Mouse (Mus musculus): Measurements from ENCODE around the gene Gpr45.

The Gpr45 gene

GRCm38 (mm10) chr1:43047811-43048210 is 95.1 kb downstream of the Gpr45 start:
- DNase-seq = no peak

- peak; percentile 32 for DNase-seq
Observed at GRCm38 (mm10) chr1:43051903-43052302, 99.2 kb downstream of the Gpr45 start.

- peak; percentile 85 for DNase-seq
Observed at GRCm38 (mm10) chr1:43065615-43066310, 113.1 kb downstream of the Gpr45 start.

- DNase-seq = peak; percentile 54
Observed at GRCm38 (mm10) chr1:43066573-43066972, 113.9 kb downstream of the Gpr45 start.

GRCm38 (mm10) chr1:43067551-43067950 is 114.9 kb downstream of the Gpr45 start:
- DNase-seq = no peak

- peak; percentile 68 for DNase-seq
Observed at GRCm38 (mm10) chr1:43070726-43071125, 118.1 kb downstream of the Gpr45 start.

- DNase-seq = no peak
Observed at GRCm38 (mm10) chr1:43072028-43072427, 119.4 kb downstream of the Gpr45 start.

GRCm38 (mm10) chr1:43072561-43072960 is 119.9 kb downstream of the Gpr45 start:
- no peak for DNase-seq

GRCm38 (mm10) chr1:43074791-43075190 is 122.1 kb downstream of the Gpr45 start:
- DNase-seq = no peak

- no peak for DNase-seq
Observed at GRCm38 (mm10) chr1:43078124-43078523, 125.5 kb downstream of the Gpr45 start.

- no peak for DNase-seq
Observed at GRCm38 (mm10) chr1:43082946-43083345, 130.3 kb downstream of the Gpr45 start.

Data from lung, postnatal 36 days (tissue).